14 mouse cellular contexts compared by ENCODE assay signal in genomic region chr13:79844800-79845199, GRCm38 (mm10).
DNase-seq lines count a peak whose midpoint lies in the region; ATAC-seq and TF ChIP-seq lines count a peak whose summit lies in the region.
"Had no signal": no experiment of that assay in that cellular context is flagged by ENCODE, and none has a peak within 500 bp of the region (broad histone marks: within the 10 kb centered on the region; RNA-seq: fewer than 3 reads in every experiment).

No protein-coding gene starts in this region.

- no peak overlapping the region for H3K4me3 ChIP-seq in kidney, postnatal 0 days (replicated peaks; ENCODE audit: low read depth, low read length)
- H3K4me3 ChIP-seq: heart, embryonic 10.5 days; lung, embryonic 15.5 days had no signal

- no peak overlapping the region for H3K4me2 ChIP-seq in kidney, postnatal 0 days (ENCODE audit: low read length)
- H3K4me2 ChIP-seq: lung, embryonic 15.5 days had no signal

- H3K9me3 ChIP-seq in kidney, postnatal 0 days (replicated peaks; ENCODE audit: low read length) = no peaks in the 10 kb centered on the region
- H3K9me3 ChIP-seq: heart, embryonic 10.5 days; lung, embryonic 15.5 days had no signal

- 54% methylated on average over 2 of the region's 2 CpGs for WGBS in kidney, postnatal 0 days

- no peaks in the 10 kb centered on the region for H3K36me3 ChIP-seq in kidney, postnatal 0 days (ENCODE audit: insufficient read depth, low read length)
- H3K36me3 ChIP-seq: heart, embryonic 10.5 days; lung, embryonic 15.5 days had no signal

- no peak for TF ChIP-seq POLR2A in brain, embryonic 14.5 days (IDR thresholded peaks at IDR 0.05; ENCODE audit: borderline replicate concordance, extremely low read depth, insufficient read depth, insufficient read length, poor library complexity, severe bottlenecking)

- ATAC-seq in kidney, postnatal 0 days (replicated peaks; ENCODE audit: low FRiP score, low read depth) = no peak
- ATAC-seq in megakaryocyte progenitor cell, adult 5-6 weeks (replicated peaks; ENCODE audit: poor library complexity) = no peak
- ATAC-seq: forebrain, embryonic 16.5 days had no signal

- H3K27ac ChIP-seq in kidney, postnatal 0 days = no peak overlapping the region
- H3K27ac ChIP-seq: heart, embryonic 10.5 days; lung, embryonic 15.5 days had no signal

- H3K9ac ChIP-seq in kidney, postnatal 0 days (ENCODE audit: low read depth, low read length) = no peak overlapping the region
- H3K9ac ChIP-seq: lung, embryonic 15.5 days had no signal

- no peaks in the 10 kb centered on the region for H3K4me1 ChIP-seq in kidney, postnatal 0 days (replicated peaks; ENCODE audit: insufficient read depth, low read length)
- H3K4me1 ChIP-seq: heart, embryonic 10.5 days; lung, embryonic 15.5 days had no signal

- H3K27me3 ChIP-seq in kidney, postnatal 0 days (ENCODE audit: insufficient read depth, low read length) = no peaks in the 10 kb centered on the region
- H3K27me3 ChIP-seq: lung, embryonic 15.5 days had no signal

- DNase-seq in kidney, postnatal 0 days (ENCODE audit: low spot score) = peak; percentile 49
- DNase-seq in kidney, adult 11 months = no peak
- DNase-seq in MN1 (ENCODE audit: low spot score) = peak; percentile 5
- peak; percentile 59 for DNase-seq in brain, embryonic 14.5 days (ENCODE audit: low read depth)
- DNase-seq in mesoderm, embryonic 11.5 days (ENCODE audit: low read depth, low spot score) = peak; percentile 4
- no peak for DNase-seq in cerebellum, postnatal 25 days
- DNase-seq: adrenal gland, postnatal 25 days; gastrocnemius, postnatal 10 days; kidney, adult 8-10 months; thymus, postnatal 14 days had no signal

- TF ChIP-seq CTCF in kidney, postnatal 0 days (IDR thresholded peaks at IDR 0.05; ENCODE audit: low read depth) = peak; percentile 60
- no peak for TF ChIP-seq CTCF in brain, embryonic 14.5 days (IDR thresholded peaks at IDR 0.05; ENCODE audit: borderline replicate concordance, extremely low read depth, insufficient read depth, insufficient read length)

Comparison
In these comparisons a context has a peak if more than half of its experiments do, and no peak if none do; other contexts are left out.
1. DNase-seq: peak in kidney, postnatal 0 days (single experiment), MN1 (single experiment), brain, embryonic 14.5 days (single experiment) and mesoderm, embryonic 11.5 days (single experiment); none in kidney, adult 11 months (single experiment) and cerebellum, postnatal 25 days (0 of 2).